Mouse (Mus musculus) hindbrain, postnatal 0 days (tissue): ENCODE data around the gene Ano6. TPM values are rescaled to one million over a fixed set of nuclear protein-coding genes. Genes with fewer than 3 reads are reported as not detected.

Experiments used
- ATAC-seq: fragments of 200-750 bp; cut with Nextera tagmentation; 2 replicates; pipeline ENCODE4 v1.8.0; 2017; ENCODE audit warnings: mild to moderate bottlenecking, moderate TSS enrichment, moderate library complexity
- DNase-seq: peaks from one replicate; pipeline ENCODE4 v3.0.0-alpha.2; 2015; ENCODE audit warnings: low spot score
- H3K27ac ChIP-seq: fragments of 300-500 bp; sonication (generic); 2 replicates; pipeline ENCODE4 v1.5.1; 2014; ENCODE audit warnings: mild to moderate bottlenecking
- H3K27me3 ChIP-seq: fragments of 300-500 bp; sonication (generic); 2 replicates; pipeline ENCODE4 v1.6.1; 2014; ENCODE audit warnings: low read length, mixed read lengths; ENCODE audit not compliant: insufficient read depth
- H3K36me3 ChIP-seq: fragments of 300-500 bp; sonication (generic); 2 replicates; pipeline ENCODE4 v1.6.1; 2014; ENCODE audit warnings: low read length, mixed read lengths; ENCODE audit not compliant: insufficient read depth
- H3K4me1 ChIP-seq: fragments of 300-500 bp; sonication (generic); 2 replicates; pipeline ENCODE4 v1.6.1; 2014; ENCODE audit warnings: antibody characterized with exemption, low read length, mixed read lengths; ENCODE audit not compliant: insufficient read depth
- H3K4me2 ChIP-seq: fragments of 300-500 bp; sonication (generic); 2 replicates; pipeline ENCODE4 v1.6.1; 2014; ENCODE audit warnings: low read depth, mild to moderate bottlenecking, low read length, moderate library complexity, mixed read lengths
- H3K4me3 ChIP-seq: fragments of 300-500 bp; sonication (generic); 2 replicates; pipeline ENCODE4 v1.5.1; 2014; ENCODE audit warnings: low read length
- H3K9ac ChIP-seq: fragments of 300-500 bp; sonication (generic); replicated peaks from 2 replicates; pipeline ENCODE4 v1.6.1; 2014; ENCODE audit warnings: mild to moderate bottlenecking, low read length, moderate library complexity, mixed read lengths
- H3K9me3 ChIP-seq: fragments of 300-500 bp; sonication (generic); 2 replicates; pipeline ENCODE4 v1.6.1; 2016; ENCODE audit warnings: low read length, mixed read lengths
- CTCF ChIP-seq: IDR thresholded peaks from 2 replicates; pipeline ENCODE4 v1.5.1; 2016; ENCODE audit warnings: antibody characterized with exemption, control low read depth, low read depth
- WGBS: fragments of 180-500 bp; shearing (Covaris S2); extraction: QIAGEN DNeasy Blood & Tissue Kit; methylation state at CpG from one replicate; pipeline ENCODE4 v1.1.7; 2014; 5-methylcytosine and 5-hydroxymethylcytosine counted together
- polyA plus RNA-seq: library from polyadenylated mRNA; unstranded; fragments of >200 nt; fragmentation: Nextera tagmentation; extraction: Ambion mirVana; gene quantifications from 2 replicates; pipeline ENCODE4 v1.2.1, GENCODE M21; 2015
- total RNA-seq: library from RNA; depleted of rRNA; stranded (reverse); fragments of >200 nt; gene quantifications from 2 replicates; pipeline ENCODE4 v1.2.3, GENCODE M21; 2014

The Ano6 gene
- total and polyA plus RNA-seq, 2 experiments from 2014 or later = 19.2 to 34.3 TPM

- TF ChIP-seq CTCF = no peak
- Histone ChIP-seq H3K9ac (no peak overlapping the region), H3K27me3 (no peaks in the 10 kb centered on the region), H3K4me2 (no peak overlapping the region), H3K9me3 (no peaks in the 10 kb centered on the region), H3K27ac (no peak overlapping the region), H3K4me1 (peaks cover 16% of the 10 kb centered on the region), H3K36me3 (no peaks in the 10 kb centered on the region), H3K4me3 (no peak overlapping the region)
- ATAC-seq = no peak
- 80% methylated on average over 2 of the region's 2 CpGs for WGBS
- no peak for DNase-seq
These were observed 12.1 kb downstream of the Ano6 start for GRCm38 (mm10) chr15:95802762-95803161.

DNA sequence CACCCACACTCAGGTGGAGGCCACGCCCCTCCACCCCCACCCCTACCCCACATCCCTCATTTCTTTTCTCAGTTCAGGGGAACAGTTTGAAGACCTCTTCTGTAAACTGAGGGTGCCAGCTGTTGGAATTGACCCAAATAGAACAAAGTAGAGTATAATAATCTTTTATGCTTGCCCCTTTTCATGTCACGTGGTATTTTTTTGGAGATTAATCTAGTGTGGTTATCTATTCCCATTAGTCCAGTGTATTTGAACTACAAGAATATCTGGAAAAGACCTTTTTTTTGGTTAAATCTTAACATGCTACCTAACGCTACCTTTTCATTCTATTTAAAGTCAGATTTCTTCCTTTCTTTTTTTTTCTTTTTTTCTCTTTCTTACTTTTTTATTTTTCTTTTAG is 12.8 kb downstream of the Ano6 start:
- Histone ChIP-seq H3K9me3 (no peaks in the 10 kb centered on the region), H3K27ac (no peak overlapping the region), H3K4me1 (peaks cover 16% of the 10 kb centered on the region), H3K27me3 (no peaks in the 10 kb centered on the region), H3K4me2 (no peak overlapping the region), H3K4me3 (no peak overlapping the region), H3K36me3 (no peaks in the 10 kb centered on the region), H3K9ac (no peak overlapping the region)
- ATAC-seq (no peak), DNase-seq (no peak)
- WGBS = 76% methylated on average over 3 of the region's 3 CpGs
- TF ChIP-seq CTCF = no peak

- peak overlapping the region; percentile 68 for H3K27ac ChIP-seq
These were observed 13.6 kb downstream of the Ano6 start for GRCm38 (mm10) chr15:95804255-95804654.

GRCm38 (mm10) chr15:95805022-95805471 is 14.4 kb downstream of the Ano6 start:
- peaks cover 16% of the 10 kb centered on the region for H3K4me1 ChIP-seq
- no peaks in the 10 kb centered on the region for H3K27me3 ChIP-seq
- DNase-seq (peak; percentile 23), ATAC-seq (no peak)
- H3K9ac ChIP-seq = no peak overlapping the region
- H3K9me3 ChIP-seq = no peaks in the 10 kb centered on the region
- 53% methylated on average over 5 of the region's 5 CpGs for whole genome bisulfite sequencing
- H3K27ac ChIP-seq = peak overlapping the region; percentile 68; the same call in 1 of the 2 replicates
- H3K36me3 ChIP-seq = no peaks in the 10 kb centered on the region
- no peak for TF ChIP-seq CTCF
- H3K4me2 ChIP-seq = no peak overlapping the region
- H3K4me3 ChIP-seq = no peak overlapping the region

More at GRCm38 (mm10) chr15:95804255-95804654, 13.6 kb downstream of the Ano6 start:
- peak; percentile 68; the same call in 1 of the 2 replicates for ATAC-seq
- no peaks in the 10 kb centered on the region for H3K27me3 ChIP-seq
- no peak overlapping the region for H3K9ac ChIP-seq
- TF ChIP-seq CTCF = no peak
- H3K4me3 ChIP-seq = no peak overlapping the region
- 37% methylated on average over 7 of the region's 7 CpGs for WGBS
- peak; percentile 33 for DNase-seq
- no peak overlapping the region for H3K4me2 ChIP-seq
- H3K36me3 ChIP-seq = no peaks in the 10 kb centered on the region
- no peaks in the 10 kb centered on the region for H3K9me3 ChIP-seq
- peaks cover 16% of the 10 kb centered on the region for H3K4me1 ChIP-seq

- H3K27ac ChIP-seq = no peak overlapping the region
- no peaks in the 10 kb centered on the region; the same call in 1 of the 2 replicates for H3K36me3 ChIP-seq
- no peak overlapping the region for H3K4me2 ChIP-seq
- no peak for ATAC-seq
- WGBS = 78% methylated on average over 3 of the region's 3 CpGs
- no peaks in the 10 kb centered on the region for H3K27me3 ChIP-seq
- no peak for DNase-seq
- H3K9me3 ChIP-seq = no peaks in the 10 kb centered on the region
- peaks cover 8% of the 10 kb centered on the region; the same call in 1 of the 2 replicates for H3K4me1 ChIP-seq
- no peak for TF ChIP-seq CTCF
- H3K9ac ChIP-seq = no peak overlapping the region
- H3K4me3 ChIP-seq = no peak overlapping the region
These were observed 17.3 kb downstream of the Ano6 start for GRCm38 (mm10) chr15:95807908-95808307.

GRCm38 (mm10) chr15:95810357-95810761 is 19.7 kb downstream of the Ano6 start:
- H3K27me3 ChIP-seq = no peaks in the 10 kb centered on the region
- H3K36me3 ChIP-seq = no peaks in the 10 kb centered on the region; the same call in 1 of the 2 replicates
- ATAC-seq (no peak), DNase-seq (no peak)
- no peak overlapping the region for H3K4me2 ChIP-seq
- no peak overlapping the region for H3K9ac ChIP-seq
- TF ChIP-seq CTCF = no peak
- no peaks in the 10 kb centered on the region for H3K4me1 ChIP-seq
- H3K27ac ChIP-seq = no peak overlapping the region
- H3K9me3 ChIP-seq = no peaks in the 10 kb centered on the region
- no peak overlapping the region for H3K4me3 ChIP-seq
- 91% methylated on average over 4 of the region's 4 CpGs for WGBS

- H3K27ac ChIP-seq = no peak overlapping the region
- TF ChIP-seq CTCF = no peak
- no peak overlapping the region for H3K4me2 ChIP-seq
- H3K4me3 ChIP-seq = no peak overlapping the region
- no peaks in the 10 kb centered on the region for H3K27me3 ChIP-seq
- 91% methylated on average over 8 of the region's 8 CpGs for WGBS
- ATAC-seq (no peak), DNase-seq (no peak)
- no peaks in the 10 kb centered on the region; the same call in 1 of the 2 replicates for H3K36me3 ChIP-seq
- H3K9me3 ChIP-seq = no peaks in the 10 kb centered on the region
- H3K4me1 ChIP-seq = no peaks in the 10 kb centered on the region
- H3K9ac ChIP-seq = no peak overlapping the region
These were observed 22.4 kb downstream of the Ano6 start for GRCm38 (mm10) chr15:95812821-95813571.
